Mouse (Mus musculus) megakaryocyte, embryonic 14.5 days (primary cell): ENCODE results near the gene Sipa1l3.

Experiments
- FLI1 ChIP-seq: IDR thresholded peaks from 2 replicates; pipeline ENCODE4 v1.6.1; 2012; ENCODE audit warnings: low read length, inconsistent platforms, mixed read lengths
- GATA1 ChIP-seq: IDR thresholded peaks from 3 replicates; pipeline ENCODE4 v1.6.1; 2012; ENCODE audit warnings: mixed read lengths, low read length, inconsistent platforms, borderline replicate concordance

DNA sequence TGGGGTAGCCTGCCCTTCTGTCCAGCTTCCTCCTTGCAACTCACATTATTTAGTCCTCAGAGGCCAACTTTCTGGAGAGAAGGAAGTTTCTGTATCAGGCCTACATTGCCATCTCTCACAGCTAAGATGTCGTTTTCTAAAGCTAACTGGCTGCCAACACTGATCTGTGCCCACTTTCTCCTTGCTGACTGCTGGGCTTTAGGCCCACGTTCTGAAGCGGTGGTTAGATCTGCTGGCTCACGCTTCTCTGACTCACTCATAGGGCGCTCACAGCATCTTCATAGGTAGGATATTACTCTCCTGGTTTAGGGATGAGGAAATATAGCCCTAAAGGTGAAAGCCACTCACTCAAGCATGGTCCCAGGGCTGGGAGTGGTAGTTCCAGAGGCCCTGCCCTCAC is 56.3 kb downstream of the Sipa1l3 start:
- no peak for TF ChIP-seq GATA1
- TF ChIP-seq FLI1: no peak
